Mouse (Mus musculus): ENCODE measurements around the gene Macrod1.

GRCm38 (mm10) chr19:7078271-7078670, 21.7 kb downstream of the Macrod1 start:
- no peak for TF ChIP-seq POLR2A (IDR thresholded peaks at IDR 0.05; ENCODE audit: borderline replicate concordance, extremely low read depth, low read depth, low read length)
- TF ChIP-seq CTCF (IDR thresholded peaks at IDR 0.05; ENCODE audit: insufficient read depth, low read length): no peak

Measured in lung, adult 2 months (tissue).